Mouse (Mus musculus): ENCODE data around the gene Tcerg1l. TPM values are rescaled to one million over a fixed set of nuclear protein-coding genes. Genes with fewer than 3 reads are reported as not detected.

Gene Tcerg1l
- polyA plus RNA-seq, 2 experiments, result 1.2 TPM

DNA sequence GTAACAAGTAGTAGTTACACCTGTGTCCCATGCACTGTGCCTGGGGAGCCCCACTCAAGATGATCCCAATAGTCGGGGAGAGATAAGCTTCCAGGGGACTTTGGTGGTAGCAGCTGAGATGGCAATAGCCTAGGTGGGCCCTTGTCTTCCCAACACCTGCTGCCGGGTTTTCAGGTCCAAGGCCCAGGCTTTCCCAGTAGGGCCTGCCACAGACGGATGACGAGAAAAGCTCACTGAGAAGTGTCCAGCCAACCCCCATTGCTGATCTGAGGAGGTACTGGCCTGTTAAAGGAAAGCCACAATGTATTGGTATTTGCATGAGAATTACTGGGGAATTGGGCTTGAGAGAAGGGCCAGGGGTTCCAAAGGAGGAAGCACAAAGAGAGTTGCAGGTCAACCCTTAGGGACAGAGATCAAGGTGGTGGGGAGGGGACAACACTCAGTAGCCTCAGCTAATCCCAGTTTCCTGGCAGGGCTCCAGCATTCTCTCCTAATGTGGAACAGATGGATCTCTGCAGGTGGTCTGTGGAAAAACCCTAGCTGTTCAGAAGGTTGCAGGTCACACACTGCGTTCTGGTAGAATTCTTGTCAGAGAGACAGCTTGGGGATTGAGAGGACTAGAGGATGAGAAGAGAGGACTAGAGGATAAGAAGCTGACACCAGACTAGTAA is 129.4 kb downstream of the Tcerg1l start:
- no peaks in the 10 kb centered on the region for H3K9me3 ChIP-seq (ENCODE audit: control insufficient read depth, low read length)
- no peaks in the 10 kb centered on the region for H3K27me3 ChIP-seq (ENCODE audit: control insufficient read depth, insufficient read depth, low read length)
- 49% methylated on average over 5 of the region's 5 CpGs for WGBS
- DNase-seq (ENCODE audit: low spot score), result peak; percentile 32
- no peak for TF ChIP-seq POLR2A (IDR thresholded peaks at IDR 0.05; ENCODE audit: borderline replicate concordance, extremely low read depth, insufficient read depth, insufficient read length)
- H3K36me3 ChIP-seq (ENCODE audit: control insufficient read depth, insufficient read depth, low read length), result no peaks in the 10 kb centered on the region
- H3K4me2 ChIP-seq (replicated peaks; ENCODE audit: low read depth, low read length, severe bottlenecking), result no peak overlapping the region
- no peak overlapping the region for H3K4me3 ChIP-seq (replicated peaks; ENCODE audit: low read length)
- no peak overlapping the region for H3K9ac ChIP-seq (ENCODE audit: low read depth, low read length, severe bottlenecking)
- ATAC-seq (ENCODE audit: low FRiP score, low read depth), result no peak
- H3K27ac ChIP-seq (replicated peaks; ENCODE audit: low read depth, low read length), result no peak overlapping the region
- H3K4me1 ChIP-seq (ENCODE audit: control insufficient read depth, insufficient read depth, low read length), result peaks cover 9% of the 10 kb centered on the region; the same call in 1 of the 2 replicates

DNA sequence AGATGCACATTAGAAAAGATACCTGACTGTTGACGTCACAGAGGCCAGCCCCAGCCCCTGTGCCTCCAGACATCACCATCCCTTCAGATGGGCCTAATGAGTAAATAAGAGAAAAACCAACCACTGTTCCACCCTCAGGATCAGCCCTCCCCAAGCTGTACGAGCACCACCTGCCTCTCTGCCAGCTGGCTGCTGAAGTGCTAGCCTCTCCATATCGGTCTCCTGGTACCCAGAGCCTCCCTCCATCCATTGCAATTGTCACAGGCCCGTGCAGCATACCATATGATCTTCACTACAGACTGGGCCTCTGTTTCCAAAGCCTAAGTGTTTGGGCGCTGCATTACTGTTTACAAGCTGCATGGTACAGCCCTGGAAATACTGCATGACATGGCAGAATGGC is 148.9 kb downstream of the Tcerg1l start:
- no peak for DNase-seq (ENCODE audit: low spot score)
- no peak overlapping the region for H3K27ac ChIP-seq (replicated peaks; ENCODE audit: low read depth, low read length)
- H3K4me2 ChIP-seq (replicated peaks; ENCODE audit: low read depth, low read length, severe bottlenecking), result no peak overlapping the region
- H3K9ac ChIP-seq (ENCODE audit: low read depth, low read length, severe bottlenecking), result no peak overlapping the region
- no peak for TF ChIP-seq POLR2A (IDR thresholded peaks at IDR 0.05; ENCODE audit: borderline replicate concordance, extremely low read depth, insufficient read depth, insufficient read length)
- no peaks in the 10 kb centered on the region for H3K27me3 ChIP-seq (ENCODE audit: control insufficient read depth, insufficient read depth, low read length)
- WGBS, result 82% methylated on average over 5 of the region's 5 CpGs
- H3K4me1 ChIP-seq (ENCODE audit: control insufficient read depth, insufficient read depth, low read length), result peaks cover 8% of the 10 kb centered on the region; the same call in 1 of the 2 replicates
- ATAC-seq (ENCODE audit: low FRiP score, low read depth), result no peak
- H3K36me3 ChIP-seq (ENCODE audit: control insufficient read depth, insufficient read depth, low read length), result no peaks in the 10 kb centered on the region
- no peak overlapping the region for H3K4me3 ChIP-seq (replicated peaks; ENCODE audit: low read length)
- no peaks in the 10 kb centered on the region for H3K9me3 ChIP-seq (ENCODE audit: control insufficient read depth, low read length)

DNA sequence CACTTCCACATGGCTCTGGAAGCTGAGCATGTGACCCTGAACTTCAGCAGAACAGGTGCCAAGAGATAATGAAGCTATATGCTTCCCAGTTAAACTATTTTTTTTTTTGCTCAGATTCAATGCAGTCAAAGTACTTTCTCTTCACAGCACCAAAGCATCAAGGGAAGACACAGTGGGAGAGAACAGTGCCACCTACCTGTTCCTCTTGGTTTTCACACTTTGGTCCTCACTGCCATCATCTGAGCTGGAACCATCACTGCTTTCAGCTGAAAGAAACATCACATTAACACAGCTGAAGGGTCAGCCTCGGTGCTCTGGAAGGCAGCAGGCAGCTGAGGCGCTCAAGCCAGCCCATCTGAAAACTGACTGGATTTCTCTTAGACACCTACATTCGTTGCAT is 149.4 kb downstream of the Tcerg1l start:
- no peak for ATAC-seq (ENCODE audit: low FRiP score, low read depth)
- no peak overlapping the region for H3K27ac ChIP-seq (replicated peaks; ENCODE audit: low read depth, low read length)
- H3K4me3 ChIP-seq (replicated peaks; ENCODE audit: low read length), result no peak overlapping the region
- H3K9me3 ChIP-seq (ENCODE audit: control insufficient read depth, low read length), result no peaks in the 10 kb centered on the region
- H3K36me3 ChIP-seq (ENCODE audit: control insufficient read depth, insufficient read depth, low read length), result no peaks in the 10 kb centered on the region
- TF ChIP-seq POLR2A (IDR thresholded peaks at IDR 0.05; ENCODE audit: borderline replicate concordance, extremely low read depth, insufficient read depth, insufficient read length), result no peak
- peaks cover 8% of the 10 kb centered on the region; the same call in 1 of the 2 replicates for H3K4me1 ChIP-seq (ENCODE audit: control insufficient read depth, insufficient read depth, low read length)
- H3K4me2 ChIP-seq (replicated peaks; ENCODE audit: low read depth, low read length, severe bottlenecking), result no peak overlapping the region
- DNase-seq (ENCODE audit: low spot score), result no peak
- no peaks in the 10 kb centered on the region for H3K27me3 ChIP-seq (ENCODE audit: control insufficient read depth, insufficient read depth, low read length)
- WGBS, result 70% methylated on average over 3 of the region's 3 CpGs
- no peak overlapping the region for H3K9ac ChIP-seq (ENCODE audit: low read depth, low read length, severe bottlenecking)

DNA sequence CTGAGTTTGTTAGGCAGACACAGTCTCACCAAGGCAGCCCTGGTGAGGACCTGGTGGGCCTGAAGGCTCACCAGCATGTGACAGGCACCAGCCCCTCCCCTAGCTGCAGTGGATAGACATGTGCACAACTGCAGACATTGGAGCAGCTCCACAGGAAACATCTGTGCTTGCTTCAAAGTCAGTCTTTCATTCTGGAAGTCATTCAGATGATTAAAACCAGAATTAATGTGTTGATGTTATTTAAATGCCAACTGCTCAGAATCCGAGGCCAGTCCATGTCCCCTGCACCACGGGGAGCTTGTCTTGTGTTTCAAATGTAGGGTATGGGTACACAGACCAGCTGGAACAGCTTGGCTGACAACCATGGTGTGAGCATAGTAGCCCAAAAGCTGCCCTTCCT is 150.8 kb downstream of the Tcerg1l start:
- ATAC-seq (ENCODE audit: low FRiP score, low read depth), result 0 out of 2 replicates have a peak, but pooled peaks have one; percentile 34
- Histone ChIP-seq H3K36me3 (ENCODE audit: control insufficient read depth, insufficient read depth, low read length) (no peaks in the 10 kb centered on the region), H3K4me3 (replicated peaks; ENCODE audit: low read length) (no peak overlapping the region), H3K9me3 (ENCODE audit: control insufficient read depth, low read length) (no peaks in the 10 kb centered on the region), H3K27me3 (ENCODE audit: control insufficient read depth, insufficient read depth, low read length) (no peaks in the 10 kb centered on the region), H3K9ac (ENCODE audit: low read depth, low read length, severe bottlenecking) (no peak overlapping the region), H3K4me1 (ENCODE audit: control insufficient read depth, insufficient read depth, low read length) (peaks cover 8% of the 10 kb centered on the region; the same call in 1 of the 2 replicates), H3K27ac (replicated peaks; ENCODE audit: low read depth, low read length) (no peak overlapping the region), H3K4me2 (replicated peaks; ENCODE audit: low read depth, low read length, severe bottlenecking) (no peak overlapping the region)
- DNase-seq (ENCODE audit: low spot score), result peak; percentile 27
- TF ChIP-seq POLR2A (IDR thresholded peaks at IDR 0.05; ENCODE audit: borderline replicate concordance, extremely low read depth, insufficient read depth, insufficient read length), result no peak
- WGBS, result 12% methylated on average over 2 of the region's 2 CpGs

DNA sequence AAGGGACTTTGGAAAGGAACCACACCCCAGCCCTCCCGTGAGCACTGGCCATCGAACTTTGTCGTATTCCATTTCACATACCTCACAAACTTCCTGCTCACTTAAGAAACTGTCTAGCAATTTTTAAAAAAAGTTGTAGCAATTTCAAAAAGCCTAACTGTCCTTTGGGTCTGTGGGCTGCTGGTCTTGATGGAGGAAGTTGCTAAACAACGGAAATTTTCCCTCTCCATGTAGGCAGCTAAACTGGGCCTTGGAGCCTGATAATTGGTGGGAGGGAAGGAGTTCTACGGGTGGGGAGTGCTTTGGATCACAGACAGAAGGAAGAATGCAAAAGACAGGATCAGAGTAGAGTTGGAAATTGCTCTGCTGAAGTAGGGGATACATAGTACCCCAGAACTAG is 155.3 kb downstream of the Tcerg1l start:
- Histone ChIP-seq H3K4me2 (replicated peaks; ENCODE audit: low read depth, low read length, severe bottlenecking) (no peak overlapping the region), H3K36me3 (ENCODE audit: control insufficient read depth, insufficient read depth, low read length) (no peaks in the 10 kb centered on the region), H3K4me3 (replicated peaks; ENCODE audit: low read length) (no peak overlapping the region), H3K9me3 (ENCODE audit: control insufficient read depth, low read length) (no peaks in the 10 kb centered on the region), H3K27me3 (ENCODE audit: control insufficient read depth, insufficient read depth, low read length) (no peaks in the 10 kb centered on the region), H3K9ac (ENCODE audit: low read depth, low read length, severe bottlenecking) (no peak overlapping the region), H3K27ac (replicated peaks; ENCODE audit: low read depth, low read length) (no peak overlapping the region), H3K4me1 (ENCODE audit: control insufficient read depth, insufficient read depth, low read length) (peaks cover 8% of the 10 kb centered on the region; the same call in 1 of the 2 replicates)
- no peak for TF ChIP-seq POLR2A (IDR thresholded peaks at IDR 0.05; ENCODE audit: borderline replicate concordance, extremely low read depth, insufficient read depth, insufficient read length)
- 80% methylated on average over 5 of the region's 5 CpGs for WGBS
- no peak for ATAC-seq (ENCODE audit: low FRiP score, low read depth)
- DNase-seq (ENCODE audit: low spot score), result no peak
